Mouse (Mus musculus): Measurements from ENCODE around the gene Cacna1i.

GRCm38 (mm10) chr15:80257602-80258239, 29.3 kb upstream of the Cacna1i start:
- TF ChIP-seq CTCF (IDR thresholded peaks at IDR 0.05; ENCODE audit: borderline replicate concordance, extremely low read depth, insufficient read depth, insufficient read length) (no peak), POLR2A (IDR thresholded peaks at IDR 0.05; ENCODE audit: borderline replicate concordance, extremely low read depth, insufficient read depth, insufficient read length, poor library complexity, severe bottlenecking) (no peak)
